Mouse (Mus musculus): ENCODE measurements around the gene Tcap.

- TF ChIP-seq POLR2A (IDR thresholded peaks at IDR 0.05; ENCODE audit: low read depth, low read length) = no peak
- TF ChIP-seq CTCF (IDR thresholded peaks at IDR 0.05; ENCODE audit: borderline replicate concordance, insufficient read depth, low read length) = no peak
Measured at GRCm38 (mm10) chr11:98428436-98428835, 44.8 kb downstream of the Tcap start.

All from embryonic fibroblast, embryonic 13.5 days (primary cell).